Mouse (Mus musculus): ENCODE data around the gene Cacnb3.

DNA sequence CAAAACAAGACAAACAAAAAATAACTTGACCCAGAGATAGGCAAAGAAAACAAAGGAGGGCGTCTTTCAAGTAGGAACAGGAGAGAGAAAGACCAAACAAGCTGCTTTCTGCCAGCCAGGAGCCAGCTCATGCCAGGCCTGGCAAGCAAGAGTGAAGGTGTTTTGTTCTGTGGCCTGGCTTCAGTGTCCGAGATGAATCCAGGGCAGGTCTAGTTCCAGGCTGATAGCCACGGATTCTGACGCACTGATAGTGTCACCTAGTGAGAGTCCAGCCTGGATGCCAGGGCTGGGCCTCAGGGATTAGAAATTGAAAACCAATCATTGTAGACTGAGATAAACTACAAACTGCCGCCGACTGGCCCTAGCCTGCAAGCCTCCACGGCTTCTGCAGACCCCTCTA, 47.3 kb downstream of the Cacnb3 start:
- no peak for TF ChIP-seq CTCF (conservative IDR thresholded peaks at IDR 0.05; ENCODE audit: low read length)
- TF ChIP-seq NANOG (IDR thresholded peaks at IDR 0.05; ENCODE audit: borderline replicate concordance, low read length), result no peak

All from E14TG2a.4 (cell line).